Mouse (Mus musculus): ENCODE results near the gene Hmgb1.

GRCm38 (mm10) chr5:149183122-149183521 is 1.2 kb downstream of the Hmgb1 start:
- TF ChIP-seq CTCF (IDR thresholded peaks at IDR 0.05; ENCODE audit: low read depth) = no peak
- no peak for TF ChIP-seq EP300 (IDR thresholded peaks at IDR 0.05; ENCODE audit: low read depth)

Data from liver, postnatal 0 days (tissue).